Mouse (Mus musculus) cerebellum, adult 9-10 months (tissue): Measurements from ENCODE around the gene Zfyve28.

Experiments used
- DNase-seq: peaks from one replicate; pipeline ENCODE4 v3.0.0; 2022

The Zfyve28 gene

GRCm38 (mm10) chr5:34285285-34285684 lies 3.0 kb downstream of the Zfyve28 start:
- peak; percentile 54 for DNase-seq

- DNase-seq: peak; percentile 63
Observed at GRCm38 (mm10) chr5:34284156-34284750, 4.0 kb downstream of the Zfyve28 start.

- DNase-seq: peak; percentile 58
Observed at GRCm38 (mm10) chr5:34283355-34283754, 4.9 kb downstream of the Zfyve28 start.

GRCm38 (mm10) chr5:34280976-34281375 lies 7.3 kb downstream of the Zfyve28 start:
- no peak for DNase-seq

GRCm38 (mm10) chr5:34279214-34279613 lies 9.0 kb downstream of the Zfyve28 start:
- no peak for DNase-seq

GRCm38 (mm10) chr5:34278058-34278457 lies 10.2 kb downstream of the Zfyve28 start:
- no peak for DNase-seq

- DNase-seq: no peak
Observed at GRCm38 (mm10) chr5:34276746-34277145, 11.5 kb downstream of the Zfyve28 start.

GRCm38 (mm10) chr5:34276191-34276590 lies 12.1 kb downstream of the Zfyve28 start:
- no peak for DNase-seq

- DNase-seq: no peak
Observed at GRCm38 (mm10) chr5:34274676-34275293, 13.5 kb downstream of the Zfyve28 start.

- peak; percentile 92 for DNase-seq
Observed at GRCm38 (mm10) chr5:34274268-34274667, 14.0 kb downstream of the Zfyve28 start.

GRCm38 (mm10) chr5:34273251-34273681 lies 15.0 kb downstream of the Zfyve28 start:
- DNase-seq: no peak

- no peak for DNase-seq
Observed at GRCm38 (mm10) chr5:34271743-34272142, 16.5 kb downstream of the Zfyve28 start.

GRCm38 (mm10) chr5:34269921-34270465 lies 18.3 kb downstream of the Zfyve28 start:
- peak; percentile 83 for DNase-seq

- peak; percentile 99 for DNase-seq
Observed at GRCm38 (mm10) chr5:34269197-34269920, 18.9 kb downstream of the Zfyve28 start.

GRCm38 (mm10) chr5:34266065-34266464 lies 22.2 kb downstream of the Zfyve28 start:
- DNase-seq: no peak

- no peak for DNase-seq
Observed at GRCm38 (mm10) chr5:34259172-34259816, 29.0 kb downstream of the Zfyve28 start.

- DNase-seq: no peak
Observed at GRCm38 (mm10) chr5:34255189-34255588, 33.1 kb downstream of the Zfyve28 start.

GRCm38 (mm10) chr5:34254309-34254708 lies 33.9 kb downstream of the Zfyve28 start:
- DNase-seq: no peak

GRCm38 (mm10) chr5:34252967-34253519 lies 35.2 kb downstream of the Zfyve28 start:
- DNase-seq: no peak

GRCm38 (mm10) chr5:34252307-34252966 lies 35.8 kb downstream of the Zfyve28 start:
- peak; percentile 70 for DNase-seq

- DNase-seq: no peak
Observed at GRCm38 (mm10) chr5:34251794-34252193, 36.5 kb downstream of the Zfyve28 start.

- DNase-seq: no peak
Observed at GRCm38 (mm10) chr5:34250090-34250489, 38.2 kb downstream of the Zfyve28 start.
